Mouse (Mus musculus): ENCODE data around the gene Pik3cb.
A peak's percentile ranks its signal among the peaks of the same experiment; 100 is the strongest.

Pik3cb gene

DNA sequence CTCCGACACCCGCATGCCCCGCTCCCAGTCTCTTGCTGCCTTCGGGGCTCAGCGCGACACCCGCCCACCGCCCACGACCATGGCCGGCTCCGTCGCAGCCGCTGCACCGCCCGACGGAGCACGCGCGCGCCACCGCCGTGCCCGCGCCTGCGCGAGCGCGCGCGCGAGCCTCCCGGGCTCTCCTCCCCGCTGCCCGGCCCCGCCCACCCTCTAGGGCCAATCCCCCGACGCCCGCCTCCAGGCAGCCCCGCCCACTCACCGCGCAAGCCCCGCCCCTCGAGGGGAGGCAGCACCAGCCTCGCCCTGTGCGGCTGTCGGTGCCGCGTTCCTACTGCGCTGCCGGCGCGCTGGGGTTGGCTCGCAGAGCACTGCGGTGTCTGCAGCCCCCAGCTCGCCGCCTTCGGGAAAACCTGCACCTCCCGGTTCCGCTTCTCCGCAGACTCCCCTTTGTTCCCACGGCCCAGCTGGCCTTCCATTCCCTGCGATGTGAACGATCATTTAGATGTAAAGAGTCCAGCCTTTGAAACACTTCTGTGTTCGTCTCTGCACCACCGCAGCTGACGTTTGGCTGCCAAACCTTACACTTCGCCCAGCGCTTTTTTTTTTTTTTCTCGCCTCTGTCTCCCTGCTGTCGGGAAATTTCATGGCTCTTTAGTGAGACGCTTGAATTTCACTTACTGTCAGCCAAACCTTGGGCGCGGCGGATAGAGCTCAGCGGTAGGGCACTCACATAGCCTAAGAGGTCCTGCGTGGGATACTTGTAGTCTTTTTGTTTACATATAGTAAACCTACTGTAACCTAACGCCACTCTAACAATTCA, at the start of gene Pik3cb:
Pik3cb (minus strand) TSS at position 559 of the 820 bp plus-strand sequence.
- peak; percentile 89 for DNase-seq (ENCODE audit: low spot score)

DNA sequence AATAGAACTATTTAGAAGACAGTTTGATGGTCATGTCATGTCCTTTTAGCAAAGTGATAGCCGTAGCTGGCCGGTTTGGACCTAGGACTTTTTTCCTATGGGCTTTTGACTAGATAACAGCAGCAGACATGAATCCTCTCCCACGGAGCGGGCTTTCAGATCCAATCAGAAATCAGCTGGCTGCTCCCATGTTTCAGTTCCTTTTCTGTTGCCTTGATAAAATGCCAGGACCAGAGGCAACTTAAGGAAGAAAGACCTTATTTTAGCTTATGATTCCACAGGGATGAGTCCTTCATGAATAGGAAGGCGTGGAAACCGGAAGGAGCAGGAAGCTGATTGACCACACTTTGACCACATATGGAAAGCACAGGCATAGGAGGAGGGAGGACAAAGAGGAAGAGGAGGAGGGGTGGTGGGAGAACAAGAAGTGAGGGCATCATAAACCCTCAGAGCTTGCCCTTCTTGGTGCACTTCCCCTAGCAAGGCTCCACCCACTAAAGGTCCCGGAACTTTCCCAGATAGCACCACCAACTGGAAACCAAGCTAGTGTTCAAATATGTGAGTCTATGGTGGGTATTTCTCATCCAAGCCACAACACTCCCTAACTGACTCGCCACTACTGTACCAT, 42.7 kb upstream of the Pik3cb start:
- no peak for DNase-seq (ENCODE audit: low spot score)

DNA sequence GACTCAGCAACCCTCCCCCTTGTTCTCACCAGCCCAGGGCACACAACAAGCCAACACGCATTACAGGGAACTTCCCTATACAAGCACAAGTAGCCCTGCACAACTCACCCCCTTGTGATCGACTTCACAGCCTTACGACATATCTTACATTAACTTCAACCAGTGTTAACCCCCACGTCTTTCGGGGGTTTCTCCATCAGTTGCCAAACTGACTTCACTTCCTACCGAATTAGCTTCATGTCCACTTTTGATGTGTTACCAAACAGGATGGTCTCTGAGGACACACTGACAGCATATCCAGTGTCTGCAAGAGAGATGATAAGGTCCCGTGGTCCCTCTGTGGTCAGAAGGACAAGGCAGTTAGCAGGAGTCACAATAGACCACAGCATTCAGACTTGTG, 41.7 kb upstream of the Pik3cb start:
- DNase-seq (ENCODE audit: low spot score), result no peak

DNA sequence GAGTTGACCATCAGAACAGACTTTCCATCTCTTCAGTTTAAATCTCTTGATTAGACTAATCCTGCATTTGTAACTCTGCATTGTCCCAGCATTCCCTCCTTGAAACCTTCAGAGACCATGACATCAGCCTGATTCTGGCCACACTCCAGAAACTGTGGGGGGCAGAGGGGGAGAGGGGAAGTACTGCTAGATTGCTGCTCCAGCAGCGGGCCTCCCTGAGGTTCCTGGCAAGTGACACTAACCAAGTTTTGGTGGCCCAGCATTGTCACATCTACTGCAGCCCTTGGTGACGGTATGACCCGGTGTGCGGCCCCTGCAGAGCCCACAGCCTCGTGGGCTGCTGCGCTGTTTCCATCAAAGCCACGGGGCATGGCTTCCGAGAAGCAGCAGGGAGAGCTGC, 39.9 kb upstream of the Pik3cb start:
- peak; percentile 9 for DNase-seq (ENCODE audit: low spot score)

DNA sequence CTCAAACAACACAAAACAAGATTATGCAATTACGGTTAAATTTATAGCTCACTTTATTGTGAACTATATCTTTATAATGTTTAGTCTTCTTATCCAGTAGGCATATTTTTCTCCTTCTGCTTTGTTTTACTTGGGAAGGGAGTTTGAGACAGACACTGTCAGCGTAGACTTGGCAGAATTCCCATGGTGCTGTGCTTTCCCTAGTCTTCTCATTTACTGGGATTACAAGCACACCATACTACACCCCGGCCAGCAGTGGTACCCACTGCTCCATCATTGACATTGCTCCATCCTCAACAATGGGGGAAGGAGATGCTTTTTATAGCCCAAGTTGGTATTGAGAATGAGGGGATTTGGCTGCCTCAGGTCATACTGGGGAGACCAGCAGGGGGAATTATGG, 38.3 kb upstream of the Pik3cb start:
- DNase-seq (ENCODE audit: low spot score), result no peak

DNA sequence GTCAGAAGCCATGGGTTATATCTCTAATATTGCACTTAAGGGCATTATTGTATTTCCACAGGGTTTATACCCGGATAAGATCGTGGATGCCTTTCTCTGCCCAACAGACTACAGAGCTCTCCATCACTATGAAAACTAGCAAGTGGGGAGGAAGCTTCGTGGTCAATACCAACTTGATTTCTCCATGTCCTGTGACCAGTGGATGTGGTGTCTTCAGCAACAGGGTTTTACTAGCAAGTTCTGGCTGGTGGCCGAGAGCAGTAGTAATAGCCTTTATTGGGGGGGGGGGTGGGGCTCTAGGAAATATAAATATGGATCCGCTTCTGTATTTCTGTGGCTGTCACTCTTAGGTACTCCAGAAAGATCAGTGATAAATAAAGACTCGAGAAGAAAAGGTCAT, 35.4 kb upstream of the Pik3cb start:
- DNase-seq (ENCODE audit: low spot score), result no peak

DNA sequence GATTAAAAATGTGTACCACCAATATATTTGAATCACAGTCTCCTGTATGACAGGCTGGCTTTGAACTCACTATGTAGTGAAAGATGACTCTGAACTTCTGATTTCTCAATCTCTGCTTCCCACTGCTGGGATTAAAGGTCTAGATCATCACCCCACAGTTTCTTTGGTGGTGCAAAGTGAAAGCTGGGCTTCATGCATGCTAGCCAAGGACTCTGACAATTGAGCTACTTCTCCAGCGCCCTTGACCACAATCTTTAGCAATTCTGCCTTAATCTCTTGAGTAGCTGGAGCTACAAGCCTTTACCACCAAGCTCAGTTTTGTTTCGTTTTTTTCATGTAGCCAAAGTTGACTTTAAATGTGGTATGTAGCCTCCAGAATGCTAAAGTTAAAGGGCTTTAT, 32.4 kb upstream of the Pik3cb start:
- DNase-seq (ENCODE audit: low spot score), result no peak

DNA sequence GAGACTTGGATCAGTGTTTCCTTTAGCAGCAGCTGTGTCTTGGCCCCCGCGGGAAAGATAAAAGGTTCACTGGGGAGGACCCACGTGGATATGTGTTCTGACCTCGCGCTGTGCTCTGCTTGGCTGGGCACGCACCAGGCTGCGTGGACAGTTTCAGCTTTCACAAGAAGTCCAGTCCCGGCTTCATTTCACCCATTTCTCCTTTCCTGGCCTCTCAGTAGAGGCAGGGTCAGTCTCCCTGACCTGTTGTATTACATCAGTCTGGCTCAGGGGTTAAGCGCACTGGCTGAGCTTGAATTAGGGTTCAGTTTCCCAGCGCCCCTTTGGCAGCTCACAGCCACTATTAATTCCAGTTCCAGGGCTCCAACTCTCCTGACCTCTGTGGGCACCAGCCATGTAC, 30.8 kb upstream of the Pik3cb start:
- DNase-seq (ENCODE audit: low spot score), result no peak

DNA sequence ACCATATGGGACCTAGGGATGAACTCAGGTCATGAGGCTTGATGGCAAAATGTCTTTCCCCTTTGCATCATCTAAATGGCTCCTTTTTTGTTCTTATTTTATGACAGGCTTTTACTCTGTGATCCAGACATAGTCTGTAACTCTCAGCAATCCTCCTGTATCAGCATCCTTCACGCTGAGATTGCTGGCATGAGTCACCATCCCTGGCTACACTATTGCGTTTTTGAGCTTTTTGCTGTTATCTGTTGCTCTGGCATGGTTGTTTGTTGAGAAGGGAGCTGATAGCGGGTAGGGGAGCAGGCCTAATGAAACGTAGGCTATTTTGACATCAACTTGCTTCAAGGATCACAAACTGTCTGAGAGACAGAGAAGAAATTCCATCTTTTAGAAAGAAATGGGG, 28.6 kb upstream of the Pik3cb start:
- DNase-seq (ENCODE audit: low spot score), result no peak

DNA sequence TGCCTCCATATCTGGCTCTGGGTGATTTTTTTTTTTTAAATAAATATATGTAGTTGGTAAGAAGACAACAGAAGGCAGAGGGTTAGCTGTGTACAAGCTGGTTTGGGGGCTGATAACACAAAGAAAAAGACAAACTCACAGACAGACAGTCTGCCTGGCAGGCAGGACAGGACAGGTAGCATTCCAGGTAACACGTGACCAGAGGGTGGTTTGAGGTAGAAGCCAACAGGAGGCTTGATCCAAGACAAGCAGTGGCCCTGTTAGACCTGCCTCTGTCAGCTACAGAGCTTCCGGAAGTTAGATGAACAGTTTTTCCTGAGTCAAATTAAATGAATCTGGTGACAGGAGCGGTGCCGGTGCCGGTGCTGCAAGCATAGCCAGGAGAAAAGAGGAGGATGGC, 26.5 kb upstream of the Pik3cb start:
- no peak for DNase-seq (ENCODE audit: low spot score)

DNA sequence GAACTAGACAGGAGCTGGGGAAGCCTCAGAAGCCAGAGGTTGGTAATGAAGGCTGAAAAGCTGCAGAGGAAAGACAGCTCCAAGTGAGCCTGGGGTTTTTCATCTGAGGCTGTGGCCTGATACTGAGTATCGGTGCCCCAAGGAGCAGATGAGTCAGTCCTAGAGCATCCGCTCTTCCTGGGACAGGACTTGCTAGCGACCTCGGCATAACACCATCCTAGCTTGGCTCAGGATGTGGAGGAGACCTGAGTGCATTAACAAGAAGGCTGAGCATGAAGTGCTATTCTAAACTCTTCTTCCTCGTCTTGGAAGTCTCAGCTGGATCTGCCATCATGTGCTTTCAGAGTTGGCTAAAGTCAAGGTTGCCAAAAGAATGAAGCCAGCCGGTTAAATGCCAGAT, 25.5 kb upstream of the Pik3cb start:
- DNase-seq (ENCODE audit: low spot score), result no peak

DNA sequence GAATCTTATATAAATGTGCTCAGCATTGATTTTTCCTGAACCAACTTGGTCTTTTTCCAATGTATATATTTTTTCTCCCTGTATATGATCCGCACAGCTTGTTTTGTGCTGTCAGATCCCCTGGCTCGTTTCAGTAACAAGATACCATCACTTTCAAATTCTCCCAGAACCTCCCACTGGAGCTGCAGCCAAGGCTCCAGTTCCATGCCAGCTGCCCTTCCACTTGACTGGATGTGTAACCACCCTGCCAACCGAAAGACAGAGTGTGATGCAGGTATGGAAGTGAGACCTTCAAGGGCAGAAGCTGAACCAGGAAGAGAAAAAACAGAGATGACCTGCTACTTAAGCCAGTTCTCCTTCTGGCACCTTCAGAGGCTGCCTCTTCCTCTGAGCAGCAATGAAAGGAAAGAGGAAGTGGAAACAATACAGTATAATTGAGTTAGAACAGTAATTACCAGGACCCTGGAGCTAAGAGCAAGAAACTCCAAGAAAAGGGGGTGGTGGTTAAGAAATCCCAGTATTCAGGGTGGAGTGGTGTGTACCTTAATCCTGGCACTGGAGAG, 24.3 kb upstream of the Pik3cb start:
- no peak for DNase-seq (ENCODE audit: low spot score)

DNA sequence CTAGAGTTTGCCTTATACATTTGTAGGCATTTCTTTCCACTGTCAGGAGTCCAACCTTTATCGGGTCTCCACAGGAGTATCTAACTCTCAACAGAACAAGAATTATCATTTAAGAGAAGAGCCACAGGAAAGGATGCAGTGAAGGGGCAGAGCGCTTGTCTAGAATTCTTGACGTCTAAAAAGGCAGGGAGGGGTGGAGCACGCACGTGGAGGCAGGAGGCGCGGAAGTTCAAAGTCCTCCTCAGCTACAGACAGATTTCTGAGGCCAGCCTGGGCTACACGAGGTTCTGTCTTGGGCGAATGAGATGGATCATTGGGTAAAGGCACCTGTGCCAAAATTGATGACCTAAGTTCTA, 23.7 kb upstream of the Pik3cb start:
- DNase-seq (ENCODE audit: low spot score), result no peak

DNA sequence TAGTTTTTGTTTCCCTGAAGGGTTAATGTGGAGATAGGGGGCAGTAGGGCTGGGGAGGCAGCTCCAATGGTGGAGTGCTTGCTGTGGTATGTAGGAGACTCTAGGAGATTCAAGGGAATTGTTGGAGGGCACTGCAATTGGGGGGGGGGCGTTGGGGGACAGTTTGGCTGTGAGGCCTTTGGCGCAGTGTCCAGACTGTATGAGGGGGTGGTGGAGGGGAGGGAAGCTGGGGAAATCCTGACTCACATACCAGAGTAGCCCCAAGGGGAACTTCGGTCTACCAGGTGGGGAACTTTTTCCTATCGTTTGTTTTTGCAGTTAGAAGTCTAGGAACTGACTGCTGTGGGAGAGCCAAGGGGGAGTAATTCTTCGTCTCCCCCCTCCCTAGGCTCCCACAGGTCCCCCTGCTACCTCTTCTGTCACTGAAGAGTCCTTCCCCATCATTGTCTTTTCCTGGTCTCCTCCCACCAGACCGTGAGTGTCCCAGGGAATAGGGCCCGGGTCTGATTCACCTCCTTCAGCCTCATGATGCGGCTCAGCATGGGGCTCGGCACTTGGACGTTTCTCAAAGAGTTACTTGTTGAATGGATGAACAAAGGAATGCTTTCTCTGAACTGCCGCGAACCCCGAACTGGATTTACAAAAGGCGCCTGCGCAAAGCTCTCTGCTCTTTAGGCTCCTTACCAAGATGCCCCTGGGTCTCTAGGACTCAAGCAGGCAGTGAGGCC, 23.2 kb upstream of the Pik3cb start:
- no peak for DNase-seq (ENCODE audit: low spot score)

DNA sequence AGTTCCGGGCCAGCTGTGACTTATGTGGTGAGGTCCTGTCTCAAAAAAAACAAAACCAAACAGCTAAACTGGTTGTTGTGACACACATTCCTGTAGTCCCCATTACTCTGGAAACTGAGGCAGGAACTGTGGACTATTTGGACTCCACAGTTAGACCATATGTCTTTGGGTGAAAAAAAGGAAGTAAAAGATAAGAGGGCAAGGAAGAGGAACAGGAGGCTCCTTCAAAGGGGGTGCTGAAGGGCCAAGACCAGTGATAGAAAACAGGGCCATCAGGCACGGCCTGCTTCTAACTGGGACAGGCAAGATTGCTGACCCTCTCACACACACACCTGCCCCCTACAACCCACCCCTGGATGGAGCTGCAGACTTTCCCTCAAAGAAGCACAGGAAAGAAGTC, 22.4 kb upstream of the Pik3cb start:
- no peak for DNase-seq (ENCODE audit: low spot score)

DNA sequence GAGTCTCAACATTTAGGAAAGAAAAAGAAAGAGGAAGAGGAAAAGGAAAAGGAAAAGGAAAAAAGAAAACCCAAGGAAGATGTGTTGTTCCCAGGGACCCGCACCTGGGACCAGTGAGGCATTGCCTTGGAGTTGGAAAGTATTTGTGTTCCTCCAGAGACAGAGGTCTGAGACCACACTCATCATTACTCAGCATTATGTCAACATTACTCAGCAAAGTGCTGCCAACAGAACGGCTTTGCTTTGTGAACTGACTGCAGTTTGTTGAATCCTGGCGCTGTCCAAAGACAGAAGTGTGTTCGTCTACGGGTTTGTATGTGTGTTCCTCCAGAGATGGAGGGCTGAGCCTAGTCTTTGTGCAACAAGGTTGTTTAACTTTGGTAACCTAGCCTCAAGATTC, 20.4 kb upstream of the Pik3cb start:
- no peak for DNase-seq (ENCODE audit: low spot score)

DNA sequence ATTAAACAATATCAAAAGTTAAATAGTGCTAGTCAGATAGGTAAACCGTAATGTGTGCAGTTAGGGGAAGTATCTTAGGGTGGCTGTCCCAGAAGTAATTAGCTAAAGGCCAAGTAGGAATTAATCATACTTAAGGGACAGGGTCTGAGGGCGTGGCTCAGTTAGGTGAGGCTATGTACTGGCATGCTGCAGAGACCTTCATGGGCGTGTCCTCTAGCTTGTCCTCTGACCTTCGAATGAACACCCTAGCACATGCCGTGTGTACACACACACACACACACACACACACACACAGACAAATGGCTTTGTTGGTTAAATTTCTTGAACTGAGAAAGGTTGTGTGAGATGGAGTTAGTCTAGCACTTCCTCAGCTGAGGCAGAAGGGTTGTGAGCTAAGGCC, 19.5 kb upstream of the Pik3cb start:
- no peak for DNase-seq (ENCODE audit: low spot score)

DNA sequence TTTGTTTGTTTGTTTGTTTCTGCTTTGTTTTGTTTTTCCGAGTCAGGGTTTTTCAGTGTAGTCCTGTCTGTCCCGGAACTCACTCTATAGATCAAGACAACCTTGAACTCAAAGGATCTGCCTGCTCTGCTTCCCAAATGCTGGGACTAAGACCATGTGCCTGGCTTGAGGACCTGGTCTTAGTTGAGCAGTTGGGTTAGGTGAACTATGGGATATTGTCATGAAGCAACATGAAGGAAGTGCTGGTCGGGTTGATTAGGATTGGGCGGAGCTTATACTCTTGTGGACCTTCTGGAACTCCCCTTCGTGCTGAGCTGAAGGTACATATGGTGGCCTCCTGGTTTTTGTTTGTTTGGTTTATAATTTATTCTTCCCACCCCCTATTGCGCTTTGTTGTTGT, 18.3 kb upstream of the Pik3cb start:
- no peak for DNase-seq (ENCODE audit: low spot score)

DNA sequence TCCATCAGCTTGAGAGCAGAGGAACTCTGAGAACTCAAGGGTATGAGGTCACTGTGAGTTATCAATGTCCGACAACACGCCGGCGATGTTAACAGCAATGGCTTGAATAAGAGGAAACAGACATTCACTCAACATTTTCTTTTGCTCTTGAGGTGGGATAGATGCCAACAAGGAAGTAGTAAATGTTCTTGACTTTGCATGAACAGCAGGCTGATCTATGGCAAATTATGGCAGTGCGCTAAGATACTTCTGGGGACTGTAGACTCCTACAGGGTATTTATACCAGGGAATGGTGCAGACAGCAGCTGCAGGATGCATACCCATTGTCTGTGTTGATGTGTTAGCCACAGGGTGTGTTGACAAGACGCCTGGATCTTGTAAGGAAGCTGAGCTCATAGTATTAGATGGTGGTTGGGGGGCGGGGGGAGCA, 17.8 kb upstream of the Pik3cb start:
- no peak for DNase-seq (ENCODE audit: low spot score)

DNA sequence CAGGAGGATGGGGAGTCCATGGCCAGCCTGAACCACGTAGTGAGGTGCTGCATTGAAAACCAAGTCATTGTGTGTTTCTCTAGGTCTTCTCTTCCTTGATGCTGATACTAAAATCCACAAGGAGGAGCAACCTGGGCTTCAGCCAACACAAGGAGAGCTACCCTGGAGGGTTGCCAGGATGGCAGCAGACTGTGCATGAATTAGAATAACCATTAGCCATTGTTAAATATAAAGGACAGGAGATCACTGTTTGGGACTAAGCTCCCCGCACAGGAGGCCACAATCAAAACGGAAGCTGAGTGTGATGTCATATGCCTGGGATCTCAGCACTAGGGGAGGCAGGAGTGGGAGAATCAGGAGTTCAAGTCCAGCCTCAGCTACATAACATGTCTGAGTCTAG, 13.2 kb upstream of the Pik3cb start:
- DNase-seq (ENCODE audit: low spot score), result peak; percentile 72

DNA sequence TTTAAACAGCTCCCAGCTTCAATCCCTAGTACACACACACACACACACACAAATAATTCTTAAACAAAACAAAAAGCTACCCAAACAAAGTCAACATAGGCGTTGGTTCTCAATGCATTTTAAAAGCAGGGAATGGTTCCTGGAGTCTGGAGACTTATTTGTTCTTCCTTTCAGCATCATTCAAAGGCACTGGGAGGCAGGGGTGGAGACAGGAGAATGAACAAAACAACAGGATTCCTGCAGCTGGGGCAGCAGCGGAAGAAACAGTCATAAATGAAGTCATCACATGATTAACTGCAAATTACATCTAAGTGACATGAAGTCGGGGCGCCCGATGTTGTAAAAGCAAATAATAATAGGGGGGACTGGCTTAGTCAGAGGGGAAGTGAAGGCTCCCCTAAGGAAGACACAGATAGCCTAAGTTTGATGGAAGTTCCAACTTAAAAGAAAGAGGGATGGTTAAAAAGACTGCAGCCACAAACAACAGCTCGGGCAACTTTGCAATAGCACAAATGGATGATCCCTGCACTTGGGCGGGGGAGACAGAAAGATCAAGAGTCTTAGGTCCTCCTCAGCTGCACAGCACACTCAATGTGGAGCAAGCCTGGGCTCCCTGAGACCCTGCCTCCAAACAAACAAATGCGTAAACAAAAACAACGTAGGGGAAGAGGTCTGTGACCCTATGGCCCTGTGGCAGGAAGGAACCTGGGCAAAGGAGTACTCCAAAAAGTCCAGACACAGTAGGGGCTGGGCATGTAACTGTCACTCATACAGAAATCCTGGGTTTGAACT, 12.5 kb upstream of the Pik3cb start:
- peak; percentile 19 for DNase-seq (ENCODE audit: low spot score)

Data from MN1 (cell line).